Mouse (Mus musculus): ENCODE data around the gene Mthfd1.

DNA sequence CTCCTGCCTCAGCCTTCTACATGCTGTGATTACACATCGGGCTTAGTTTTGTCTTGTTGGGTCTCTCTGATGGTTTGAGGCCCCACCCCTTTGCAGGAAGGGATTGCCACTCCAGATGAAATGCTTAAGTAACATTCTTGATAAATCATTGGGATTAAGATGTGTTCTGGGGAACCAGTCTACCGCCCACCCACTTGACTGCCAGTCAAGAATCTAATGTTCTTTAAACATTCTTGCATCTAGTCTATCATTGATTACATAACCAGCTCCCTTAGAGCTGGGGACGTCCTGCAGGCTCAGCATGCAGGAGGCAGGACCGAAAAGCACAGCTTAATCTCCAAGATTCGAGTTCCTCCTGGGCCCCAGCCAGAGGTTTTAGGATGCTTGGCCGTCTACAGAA is 23.1 kb downstream of the Mthfd1 start:
- TF ChIP-seq POLR2A (IDR thresholded peaks at IDR 0.05; ENCODE audit: insufficient read depth, low read depth, low read length) (no peak), CTCF (IDR thresholded peaks at IDR 0.05) (no peak), EP300 (IDR thresholded peaks at IDR 0.05; ENCODE audit: insufficient read depth, low read depth, low read length) (no peak)

Data from heart, adult 2 months (tissue).